Mouse (Mus musculus): ENCODE measurements at regions not wholly inside any gene's neighbourhood (a gene's known extent, or its start where the extent isn't known, plus 50 kb on each side); places are given as distances from the start of the nearest gene placed in this dataset.

DNA sequence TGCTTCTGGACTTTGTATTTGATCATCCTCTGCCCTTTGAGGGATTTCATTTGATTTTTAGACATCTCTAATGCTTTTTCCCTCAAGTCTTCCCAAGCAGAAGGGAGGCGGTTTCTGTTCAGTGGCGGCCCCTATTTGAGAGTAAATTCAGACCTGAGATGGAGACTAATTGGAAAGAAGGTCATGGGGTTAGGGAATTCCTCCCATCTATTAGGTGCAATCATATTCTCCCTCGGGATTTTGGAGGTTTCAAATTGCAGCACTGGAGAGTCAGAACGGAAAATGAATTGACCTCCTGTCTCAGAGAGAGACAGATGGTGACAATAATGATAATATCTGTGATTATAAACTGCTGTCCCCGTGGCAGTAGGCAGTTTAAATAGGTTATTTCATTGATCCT lies 285.6 kb downstream of the 1810013L24Rik start:
- DNase-seq, result no peak

DNA sequence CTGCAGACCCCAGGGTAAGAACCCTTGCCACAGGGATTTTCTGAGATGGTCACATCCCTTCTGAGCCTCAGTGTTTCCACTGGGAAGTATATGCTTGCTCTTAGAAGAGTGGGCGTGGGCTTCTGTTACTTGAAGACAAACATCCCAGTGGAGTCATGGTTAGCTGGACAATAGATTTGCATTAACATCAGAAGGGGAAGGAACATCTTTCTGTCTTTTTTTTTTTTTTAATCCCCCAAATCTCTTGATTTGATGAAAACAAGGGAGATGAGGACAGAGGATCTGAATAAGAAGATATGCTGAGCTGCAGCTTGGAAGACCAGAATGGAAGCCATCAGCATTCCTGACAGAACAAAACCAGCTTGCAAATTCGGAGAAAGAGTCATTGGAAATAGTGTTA lies 291.7 kb downstream of the 1810013L24Rik start:
- DNase-seq, result no peak

DNA sequence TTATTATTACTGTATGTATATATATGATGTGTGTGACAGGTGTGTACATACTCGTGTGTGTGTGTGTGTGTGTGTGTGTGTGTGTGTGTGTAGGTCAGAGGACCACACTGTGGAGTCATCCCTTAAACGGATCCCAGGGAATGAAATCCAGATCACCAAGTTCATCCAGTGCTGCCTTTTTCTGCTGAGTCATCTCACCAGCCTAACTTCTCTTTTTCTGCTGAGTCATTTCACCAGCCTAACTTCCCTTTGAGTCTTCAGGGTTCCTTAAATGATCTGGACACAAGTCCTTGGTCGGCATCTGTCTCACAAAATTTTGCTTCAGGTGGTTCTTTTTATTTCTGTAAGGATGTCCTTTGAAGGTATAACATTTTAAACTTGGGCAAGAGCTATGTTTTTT lies 302.2 kb downstream of the 1810013L24Rik start:
- DNase-seq, result no peak

DNA sequence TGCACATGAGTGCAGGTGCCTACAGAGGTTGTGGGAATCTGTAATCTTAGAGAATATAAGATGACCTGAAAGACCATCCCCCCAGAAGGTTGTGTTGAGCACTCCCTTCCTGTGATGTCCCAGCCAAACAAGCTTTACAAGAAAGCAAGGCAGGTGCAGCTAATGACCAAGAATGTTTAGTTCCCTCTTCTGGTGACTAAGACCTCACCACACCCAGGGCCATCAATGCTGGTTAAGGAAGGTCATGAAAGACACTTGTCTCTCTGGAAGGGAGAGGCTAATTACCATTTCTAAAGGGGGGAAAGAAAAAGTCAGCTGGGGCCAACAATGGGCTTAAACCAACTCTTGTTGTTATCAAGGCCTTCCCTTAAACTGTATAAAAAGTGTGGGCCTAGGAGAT lies 302.9 kb downstream of the 1810013L24Rik start:
- no peak for DNase-seq

DNA sequence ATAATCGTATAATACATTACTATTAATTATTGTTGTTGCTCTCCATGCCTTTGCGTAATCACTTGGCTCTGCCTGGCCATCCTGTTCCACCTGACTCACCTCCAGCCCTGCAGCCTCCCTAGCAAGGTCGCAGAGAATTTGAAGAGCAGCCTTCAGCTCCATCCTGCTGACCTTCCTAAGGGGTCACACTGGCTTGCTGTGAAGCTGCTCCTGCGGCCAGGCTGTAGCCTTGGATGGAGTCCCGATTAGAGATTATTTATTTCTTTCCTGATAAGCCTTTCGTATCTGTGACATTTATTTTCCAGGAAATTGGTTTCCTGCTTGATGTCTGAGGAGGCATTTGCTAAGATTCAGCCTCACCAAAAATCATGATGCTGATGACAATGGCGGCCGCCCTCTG lies 305.5 kb downstream of the 1810013L24Rik start:
- DNase-seq, result no peak

DNA sequence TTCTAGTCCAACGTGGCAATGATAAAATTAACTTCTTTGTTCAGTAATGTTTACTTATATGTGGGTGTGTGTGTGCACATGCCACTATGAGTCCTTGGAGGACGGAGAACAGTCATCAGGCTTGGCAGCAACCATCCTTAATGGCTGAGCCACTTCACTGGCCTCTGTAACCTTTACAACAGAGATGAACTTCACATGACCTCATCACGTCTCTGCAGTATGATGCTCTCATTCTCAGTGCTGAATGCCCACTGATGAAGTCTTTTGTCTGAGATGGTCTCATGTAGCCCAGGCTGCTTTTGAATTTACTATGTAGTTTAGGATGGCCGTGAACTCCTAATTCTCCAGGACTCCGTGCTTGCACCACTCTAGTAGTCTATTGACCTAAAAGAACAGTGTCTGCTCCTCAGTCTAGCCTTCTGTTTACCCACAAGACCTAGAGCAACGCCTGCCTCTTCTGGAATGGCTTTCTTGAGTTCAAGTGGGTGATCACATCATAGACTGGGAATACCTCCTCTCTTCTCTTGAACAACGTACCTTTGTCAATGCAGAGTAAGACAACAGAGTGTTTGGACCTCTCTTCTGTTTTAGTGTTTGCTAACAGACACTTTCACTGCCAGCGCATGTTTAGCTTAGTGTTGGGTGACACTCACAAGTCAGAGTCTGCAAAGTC lies 308.8 kb downstream of the 1810013L24Rik start:
- DNase-seq, result peak; percentile 50

DNA sequence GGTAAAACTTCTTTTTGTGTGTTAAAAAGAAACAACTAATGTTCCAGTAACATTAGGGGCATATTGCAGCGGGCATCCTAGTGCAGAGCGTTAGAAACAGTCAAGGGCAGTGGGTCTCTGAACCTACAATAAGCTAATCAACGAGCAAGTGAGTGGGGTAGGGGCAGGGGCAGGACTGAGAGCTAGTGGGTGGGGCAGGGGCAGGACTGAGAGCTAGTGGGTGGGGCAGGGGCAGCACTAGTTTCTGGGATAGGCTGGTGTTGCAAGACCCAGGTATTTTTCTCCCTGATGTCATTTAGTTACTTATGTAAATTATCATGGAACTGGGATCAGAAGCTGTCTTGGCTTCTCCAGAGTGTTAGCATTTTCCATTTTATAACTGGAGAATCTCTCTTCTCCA lies 309.5 kb downstream of the 1810013L24Rik start:
- peak; percentile 58 for DNase-seq

DNA sequence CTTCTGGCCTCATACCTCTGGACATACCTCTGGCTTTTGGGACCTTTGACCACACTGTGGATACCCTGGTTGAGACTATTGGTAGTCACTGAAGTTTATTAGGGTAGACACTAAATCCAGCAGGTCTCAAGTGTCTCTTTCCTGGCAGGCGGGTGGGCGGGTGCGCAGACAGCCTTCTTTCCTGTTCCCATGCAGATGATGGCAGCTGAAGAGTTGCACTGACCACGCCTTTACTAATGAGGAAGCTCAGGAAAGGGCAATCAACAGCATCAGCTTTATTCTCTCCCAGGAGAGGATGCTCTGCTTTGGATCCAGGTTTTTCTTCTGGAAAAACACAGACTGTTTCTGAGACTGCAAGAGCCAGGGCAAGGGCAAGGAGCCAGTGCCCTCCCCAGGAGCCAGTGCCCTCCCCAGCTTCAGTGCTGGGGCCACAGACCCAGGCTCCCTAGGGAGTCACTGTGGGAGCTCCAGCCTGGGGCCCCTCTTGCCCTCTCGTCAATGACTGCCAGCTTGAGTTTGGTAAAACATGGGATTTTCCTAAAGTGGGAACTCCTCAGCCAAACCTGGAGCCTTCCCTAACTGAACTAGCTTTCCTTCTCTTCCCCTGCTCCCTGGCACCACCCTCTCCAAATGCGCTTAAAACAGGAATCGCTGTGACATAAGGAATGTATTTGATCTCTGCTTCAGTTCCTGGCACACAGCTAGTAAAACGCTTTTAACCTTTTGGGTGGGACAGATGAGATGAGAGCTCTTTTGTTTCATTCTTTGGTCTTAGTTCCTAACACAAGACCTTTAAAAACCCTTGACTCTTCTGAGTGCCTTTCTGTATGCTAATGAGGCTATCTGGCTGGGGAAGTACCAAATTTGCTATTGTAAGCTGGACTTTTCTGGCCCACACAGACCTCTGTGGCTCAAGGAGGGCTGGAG lies 319.6 kb downstream of the 1810013L24Rik start:
- peak; percentile 39 for DNase-seq

DNA sequence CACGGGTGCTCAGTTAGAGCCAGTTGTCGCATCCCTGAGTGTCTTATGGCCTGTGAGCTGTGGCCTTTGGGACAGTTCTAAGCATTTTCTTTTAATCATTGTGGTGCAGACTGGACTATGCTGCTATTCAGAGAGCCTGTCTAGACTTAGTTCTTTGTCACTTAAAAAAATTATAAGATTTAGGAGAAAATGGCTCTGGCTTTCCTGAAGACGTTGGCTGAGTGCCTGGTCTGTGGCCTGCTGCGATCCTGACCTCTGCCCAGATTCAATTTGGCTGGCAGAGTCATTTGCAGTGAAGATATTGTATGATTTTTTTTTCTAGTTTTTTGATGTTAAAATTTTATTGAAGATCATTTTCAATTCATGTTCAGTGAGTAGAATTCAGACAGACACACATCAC lies 322.0 kb downstream of the 1810013L24Rik start:
- DNase-seq, result no peak

DNA sequence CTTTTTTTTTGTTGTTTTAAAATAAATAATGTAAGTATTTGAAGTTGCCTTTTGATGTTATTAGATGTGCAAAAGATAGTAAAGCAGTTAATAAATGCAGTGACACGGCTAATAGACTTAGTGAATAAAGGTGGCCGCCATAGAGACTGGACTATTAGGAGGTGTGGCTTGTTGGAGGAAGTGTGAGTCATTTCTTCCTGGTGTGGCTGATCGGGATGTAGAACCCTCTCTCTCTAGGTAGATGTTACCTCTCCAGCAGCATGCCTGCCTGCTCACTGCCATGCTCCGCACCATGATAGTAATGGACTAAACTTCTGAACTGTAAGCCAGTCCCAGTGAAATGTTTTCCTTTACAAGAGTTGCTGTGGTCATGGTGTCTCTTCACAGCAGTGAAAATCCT lies 323.6 kb downstream of the 1810013L24Rik start:
- DNase-seq, result no peak

DNA sequence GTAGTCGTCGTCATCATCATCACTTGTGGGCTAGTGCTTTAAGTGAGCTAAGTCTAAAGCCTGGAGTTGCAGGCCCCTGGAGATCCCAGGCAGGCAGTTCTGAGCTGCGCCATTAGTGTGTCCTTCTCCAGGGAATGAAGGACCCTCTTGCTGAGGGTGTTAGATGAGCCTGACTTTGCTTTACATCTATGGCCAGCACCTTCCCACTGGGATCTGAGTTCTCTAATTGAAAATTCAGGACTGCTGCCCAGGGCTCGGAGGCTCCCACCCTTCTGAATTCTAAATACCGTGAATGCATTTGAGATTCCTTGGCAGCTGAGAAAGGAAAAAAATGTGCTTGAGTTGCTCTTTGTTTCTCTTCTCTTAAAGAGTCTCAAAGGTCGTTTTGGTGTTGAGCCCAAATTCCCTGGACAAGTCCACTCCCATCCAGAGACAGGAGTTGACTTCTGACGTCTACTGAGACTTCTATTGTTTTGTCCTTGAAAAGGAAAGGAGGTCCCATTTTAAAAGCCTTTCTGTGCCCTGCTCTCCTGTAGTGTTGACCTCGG lies 335.9 kb downstream of the 1810013L24Rik start:
- peak; percentile 32 for DNase-seq

DNA sequence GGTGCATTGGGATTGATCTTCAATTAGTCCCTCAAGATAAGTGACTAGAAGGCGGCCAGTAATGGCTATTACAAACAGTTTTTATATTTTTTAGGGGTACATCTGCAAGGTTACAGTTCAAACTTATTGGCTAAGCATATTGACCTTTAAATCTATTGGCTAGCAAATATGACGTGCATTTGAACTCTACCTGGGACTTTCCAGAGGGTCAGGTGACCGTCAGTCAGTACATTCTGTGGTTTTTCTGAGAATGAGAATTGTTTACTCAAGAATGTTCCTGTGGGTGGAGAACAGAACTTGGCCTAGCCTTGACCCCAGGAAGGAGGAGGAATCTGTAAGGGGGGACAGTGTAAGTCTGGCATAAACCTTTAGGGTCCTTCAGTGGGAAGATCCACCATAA lies 346.5 kb downstream of the 1810013L24Rik start:
- no peak for DNase-seq

DNA sequence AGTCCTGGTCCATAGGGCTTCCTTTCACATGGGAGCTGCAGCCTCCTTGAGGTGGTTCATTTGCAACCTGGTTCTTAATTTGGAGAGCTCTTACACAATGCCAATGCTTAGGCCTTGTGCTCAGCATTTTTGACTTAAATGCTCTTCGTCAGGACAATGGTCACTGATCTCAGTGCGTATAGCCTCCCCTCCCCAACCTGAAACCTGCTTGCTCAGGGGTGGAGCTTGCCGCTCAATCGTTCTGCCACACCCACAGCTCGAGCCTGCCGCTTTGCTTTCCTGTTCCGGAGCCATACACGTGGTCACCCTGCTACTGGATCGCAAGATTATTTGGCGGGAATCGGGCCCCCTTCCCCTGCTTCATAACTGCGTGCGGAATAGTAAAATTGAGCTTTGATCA lies 365.9 kb downstream of the 1810013L24Rik start:
- no peak for DNase-seq

DNA sequence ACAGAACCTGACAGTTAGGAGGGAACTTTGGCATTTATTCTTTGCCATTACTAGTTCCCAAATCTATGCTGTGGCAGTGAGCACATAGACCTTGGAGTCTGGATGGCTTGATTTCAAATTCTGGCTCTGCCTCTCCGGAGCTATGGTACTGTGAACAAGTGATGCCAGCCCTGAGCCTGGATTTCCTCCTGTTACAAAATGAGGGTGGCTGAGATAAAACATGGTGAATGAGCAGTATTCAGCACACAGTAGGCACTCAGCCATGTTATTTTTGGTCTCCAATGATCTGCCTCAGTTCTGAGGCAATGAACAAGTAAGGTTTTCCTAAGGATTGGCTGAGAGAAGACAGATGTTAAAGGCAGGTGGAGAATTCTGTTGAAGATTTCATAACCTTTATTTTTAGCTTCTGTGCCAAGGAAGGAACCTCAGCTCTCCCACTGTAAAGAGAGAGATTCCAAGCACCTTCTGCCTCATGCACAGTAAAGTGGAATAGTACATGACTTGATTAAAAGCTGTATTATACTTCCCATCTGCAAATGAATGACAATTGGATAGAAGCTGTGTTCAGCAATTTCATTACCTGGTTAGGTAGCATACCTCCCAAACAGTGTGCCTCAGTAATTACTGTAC lies 369.1 kb downstream of the 1810013L24Rik start:
- no peak for DNase-seq

DNA sequence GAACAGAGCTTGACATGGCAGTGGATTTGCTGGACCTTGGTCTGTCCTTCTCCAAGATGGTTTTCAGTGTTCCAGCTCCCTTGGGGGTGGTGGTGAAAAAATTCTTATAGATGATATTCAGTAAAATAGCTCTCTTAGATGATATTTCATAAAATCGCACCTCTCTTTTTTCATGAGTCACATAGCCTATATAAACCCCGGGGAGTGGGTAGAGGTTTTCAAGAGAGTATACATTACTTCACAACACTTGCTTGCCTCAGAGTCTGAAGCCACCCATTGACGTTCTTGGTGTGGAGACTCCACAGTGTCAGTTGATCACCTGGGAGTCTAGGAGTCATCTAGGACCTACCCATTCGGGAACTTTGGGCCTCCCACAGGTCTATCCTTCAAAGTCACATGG lies 378.7 kb downstream of the 1810013L24Rik start:
- DNase-seq, result no peak

DNA sequence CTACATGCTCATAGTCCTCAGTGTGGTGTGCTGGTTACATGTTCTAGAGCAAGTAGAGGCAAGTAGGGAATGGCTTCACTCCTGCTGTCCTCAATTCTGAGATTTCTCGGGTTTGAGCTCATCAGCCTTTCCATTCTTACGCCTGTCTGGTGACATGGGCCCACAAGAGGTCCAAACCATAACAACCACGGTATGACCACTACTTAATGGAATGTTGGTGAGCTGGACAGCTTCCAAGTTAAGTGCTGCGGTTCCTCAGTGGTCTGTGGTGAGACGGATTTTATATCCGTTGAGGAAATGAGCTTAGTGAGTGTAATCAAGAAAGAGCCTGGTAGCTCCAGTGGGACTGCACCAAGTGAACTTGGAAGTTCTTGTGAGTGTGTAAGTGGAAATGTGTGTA lies 381.6 kb downstream of the 1810013L24Rik start:
- DNase-seq, result no peak

DNA sequence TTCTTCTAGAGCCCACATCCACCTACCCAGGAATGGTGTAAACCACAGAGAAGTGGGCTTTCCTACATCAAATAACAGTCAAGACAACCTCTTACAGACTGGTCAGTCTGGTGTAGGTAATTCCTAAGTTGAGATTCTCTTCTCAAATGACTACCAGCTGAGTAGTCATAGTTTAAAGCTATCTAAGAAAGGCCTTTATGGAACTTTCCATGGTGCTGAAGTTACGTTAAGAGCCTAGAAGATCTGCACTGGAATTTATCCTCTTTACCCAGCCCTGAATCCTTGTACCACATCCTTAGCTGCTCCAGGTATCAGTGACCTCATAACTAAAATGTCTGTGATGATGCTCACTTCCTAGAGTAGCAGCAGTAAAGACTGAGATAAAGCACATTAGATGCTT lies 385.2 kb downstream of the 1810013L24Rik start:
- DNase-seq, result no peak

DNA sequence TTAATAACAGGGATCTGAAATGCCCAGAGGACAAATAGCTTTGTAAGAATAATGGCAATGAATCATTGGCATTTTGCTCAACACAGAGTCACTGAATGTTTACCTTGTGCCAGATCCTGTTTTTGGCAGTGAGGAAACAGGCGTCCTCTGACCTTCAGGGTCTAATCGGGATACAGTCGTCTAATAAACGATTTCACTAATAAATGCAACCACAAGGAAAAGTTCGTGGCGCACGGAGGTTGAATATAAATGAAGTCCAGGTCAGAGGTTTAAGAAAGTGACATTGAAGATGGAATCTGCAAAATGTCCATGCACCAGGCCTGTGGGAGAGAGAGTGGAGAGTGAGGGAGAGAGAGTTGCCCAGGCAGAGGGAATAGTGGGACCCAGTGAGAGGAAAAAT lies 387.5 kb downstream of the 1810013L24Rik start:
- DNase-seq, result no peak

DNA sequence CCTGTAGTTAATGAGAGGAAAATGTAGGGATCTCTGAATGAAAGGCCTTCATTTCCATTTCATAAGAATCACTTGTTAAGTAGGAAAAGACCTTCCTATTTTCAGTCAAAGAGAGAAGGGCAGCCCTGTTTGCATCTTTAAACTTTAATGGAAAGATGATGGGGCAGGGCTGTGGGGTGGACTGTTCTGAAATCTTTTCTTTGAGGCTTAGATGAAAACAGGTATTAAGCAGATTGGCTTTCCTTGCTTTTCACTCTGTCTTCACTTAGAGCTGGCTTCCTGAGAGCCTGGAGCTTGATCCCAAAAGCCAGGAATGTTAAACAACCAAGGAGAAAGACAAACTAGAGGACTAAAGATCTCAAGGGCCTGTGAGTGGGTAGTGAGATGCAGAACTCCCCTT lies 400.3 kb downstream of the 1810013L24Rik start:
- DNase-seq, result no peak

DNA sequence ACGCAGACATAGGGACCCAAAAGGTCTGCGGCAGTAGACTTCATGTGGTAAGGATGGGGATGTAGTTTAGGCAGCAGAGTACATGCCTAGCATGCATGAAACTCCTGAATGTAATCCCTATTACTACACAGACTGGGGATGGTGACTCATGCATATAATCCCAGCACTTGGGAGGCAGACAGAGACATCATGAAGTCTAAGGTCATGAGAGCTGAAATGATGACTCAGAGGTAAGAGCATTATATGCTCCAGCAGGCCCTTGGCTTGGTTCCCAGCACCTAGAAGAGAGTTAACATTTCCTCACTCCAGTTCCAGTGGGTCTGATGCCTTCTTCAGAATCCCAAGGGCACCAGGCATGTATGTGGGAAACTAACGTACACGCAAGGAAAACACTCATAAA lies 412.2 kb downstream of the 1810013L24Rik start:
- no peak for DNase-seq

DNA sequence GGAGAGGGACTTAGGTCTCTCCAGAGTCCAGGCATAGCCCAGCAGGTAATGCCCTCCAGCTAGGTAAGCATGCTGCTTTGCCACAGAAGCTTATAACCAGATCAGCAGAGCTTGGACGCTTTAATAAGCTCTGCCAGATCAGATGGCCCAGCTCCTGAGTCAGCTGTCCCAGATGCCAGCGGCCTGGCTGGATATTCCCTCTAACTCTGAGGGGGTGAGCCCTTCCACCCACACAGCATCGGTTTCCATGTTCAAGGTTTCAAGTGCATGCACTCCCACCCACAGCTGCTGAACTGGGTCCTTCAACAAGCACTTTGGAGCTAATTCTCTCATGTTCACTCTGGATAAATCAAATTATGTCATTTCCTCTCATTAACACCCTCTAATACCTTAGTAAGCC lies 417.3 kb downstream of the 1810013L24Rik start:
- no peak for DNase-seq

DNA sequence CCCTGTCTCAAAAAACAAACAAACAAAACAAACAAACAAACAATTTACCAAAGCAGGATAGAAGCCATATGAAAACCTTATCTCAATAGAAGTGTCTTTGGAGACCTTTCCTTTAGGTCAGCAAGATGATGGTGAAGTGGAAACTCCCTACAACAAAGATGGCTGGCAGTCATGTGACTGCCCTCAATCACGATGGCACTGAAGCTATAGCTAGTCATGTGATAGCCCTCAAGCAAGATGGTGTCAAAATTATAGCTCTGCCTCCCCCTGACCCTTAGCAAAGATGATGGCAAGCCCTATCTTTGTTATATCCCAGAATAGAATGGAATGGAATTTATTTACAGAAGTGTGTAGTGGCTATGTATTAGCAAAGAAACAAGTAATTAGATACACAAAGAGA lies 423.2 kb downstream of the 1810013L24Rik start:
- DNase-seq, result no peak

DNA sequence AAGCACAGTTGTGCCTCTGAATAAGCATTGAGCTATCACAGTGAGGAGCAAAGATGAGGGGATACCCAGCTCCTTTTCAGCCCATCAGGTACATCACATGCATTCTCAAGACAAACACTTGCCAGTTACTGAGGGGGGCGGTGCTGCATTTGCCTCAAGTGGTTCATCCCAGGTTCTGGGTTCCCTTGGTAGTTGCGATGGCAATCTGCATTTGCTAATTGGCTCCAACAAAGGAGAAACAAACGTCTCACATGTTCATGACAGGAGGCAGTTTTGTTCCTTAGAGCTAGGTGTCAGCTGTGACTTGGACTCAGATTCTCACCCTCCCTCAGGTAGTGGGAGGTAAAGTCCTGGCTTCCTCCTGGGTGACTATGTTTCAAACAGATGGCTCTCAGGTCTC lies 425.5 kb downstream of the 1810013L24Rik start:
- DNase-seq, result no peak

DNA sequence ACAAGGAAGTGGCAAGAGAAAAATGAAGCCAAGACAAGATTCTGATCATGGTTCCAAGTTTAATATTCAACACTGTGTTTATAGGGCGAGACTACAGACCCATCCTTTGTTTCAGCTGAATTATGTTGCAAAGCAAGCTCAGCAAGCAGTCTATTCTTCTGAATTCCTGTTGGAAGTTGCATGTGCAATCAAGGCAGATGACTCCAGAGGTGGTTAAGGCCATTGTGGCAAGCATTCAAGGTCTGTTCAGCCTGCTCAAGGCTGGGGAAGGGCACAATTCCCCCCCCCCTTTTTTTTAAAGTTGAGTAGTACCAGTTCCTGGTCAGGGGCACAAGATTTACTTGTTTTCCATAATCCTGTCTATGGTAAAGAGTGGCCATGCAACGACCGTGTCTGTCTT lies 431.1 kb downstream of the 1810013L24Rik start:
- DNase-seq, result no peak

Data from lung, postnatal 36 days (tissue).